Mouse (Mus musculus): Measurements from ENCODE around the gene Zdhhc16.

Zdhhc16 gene

GRCm38 (mm10) chr19:41933179-41934086 lies at the start of gene Zdhhc16, which contains the start of gene Exosc1:
TSS of gene Zdhhc16 (plus strand) at chr19:41933480.
TSS of gene Exosc1 (minus strand) at chr19:41933423.
- peak; percentile 98 for DNase-seq (ENCODE audit: low read depth)

GRCm38 (mm10) chr19:41883882-41884281 lies 49.4 kb upstream of the Zdhhc16 start:
- no peak for DNase-seq (ENCODE audit: low read depth)

GRCm38 (mm10) chr19:41888191-41888590 lies 45.1 kb upstream of the Zdhhc16 start:
- no peak for DNase-seq (ENCODE audit: low read depth)

GRCm38 (mm10) chr19:41894959-41895358 lies 38.3 kb upstream of the Zdhhc16 start:
- peak; percentile 22 for DNase-seq (ENCODE audit: low read depth)

- peak; percentile 93 for DNase-seq (ENCODE audit: low read depth)
Observed at GRCm38 (mm10) chr19:41895460-41896318, 37.6 kb upstream of the Zdhhc16 start, which contains the start of gene Rrp12. TSS of gene Rrp12 (minus strand) at chr19:41896173.

GRCm38 (mm10) chr19:41896319-41896711 lies 37.0 kb upstream of the Zdhhc16 start:
- DNase-seq (ENCODE audit: low read depth), result peak; percentile 26

- DNase-seq (ENCODE audit: low read depth), result peak; percentile 79
Observed at GRCm38 (mm10) chr19:41898860-41899259, 34.4 kb upstream of the Zdhhc16 start.

GRCm38 (mm10) chr19:41900495-41901090 lies 32.7 kb upstream of the Zdhhc16 start:
- DNase-seq (ENCODE audit: low read depth), result peak; percentile 70

- DNase-seq (ENCODE audit: low read depth), result peak; percentile 68
Observed at GRCm38 (mm10) chr19:41901696-41902095, 31.6 kb upstream of the Zdhhc16 start.

GRCm38 (mm10) chr19:41902848-41903593 lies 30.3 kb upstream of the Zdhhc16 start:
- no peak for DNase-seq (ENCODE audit: low read depth)

- no peak for DNase-seq (ENCODE audit: low read depth)
Observed at GRCm38 (mm10) chr19:41905246-41905645, 28.0 kb upstream of the Zdhhc16 start.

- no peak for DNase-seq (ENCODE audit: low read depth)
Observed at GRCm38 (mm10) chr19:41906311-41907078, 26.8 kb upstream of the Zdhhc16 start.

- DNase-seq (ENCODE audit: low read depth), result no peak
Observed at GRCm38 (mm10) chr19:41907079-41907760, 26.1 kb upstream of the Zdhhc16 start.

GRCm38 (mm10) chr19:41908736-41909135 lies 24.5 kb upstream of the Zdhhc16 start:
- DNase-seq (ENCODE audit: low read depth), result no peak

- DNase-seq (ENCODE audit: low read depth), result no peak
Observed at GRCm38 (mm10) chr19:41910396-41910795, 22.9 kb upstream of the Zdhhc16 start.

GRCm38 (mm10) chr19:41911178-41912073 lies 21.9 kb upstream of the Zdhhc16 start, which contains the start of gene Pgam1:
TSS of gene Pgam1 (plus strand) at chr19:41911923.
- DNase-seq (ENCODE audit: low read depth), result peak; percentile 99

GRCm38 (mm10) chr19:41912121-41913080 lies 20.9 kb upstream of the Zdhhc16 start:
- peak; percentile 64 for DNase-seq (ENCODE audit: low read depth)

All from naive thymus-derived CD4-positive, alpha-beta T cell, adult 2 months (primary cell).